Mouse (Mus musculus) ES-Bruce4 (cell line): ENCODE measurements at regions not wholly inside any gene's neighbourhood (a gene's known extent, or its start where the extent isn't known, plus 50 kb on each side); places are given as distances from the start of the nearest gene placed in this dataset.
"Not testable (repeated sequence)": the region's sequence is repeated elsewhere in the genome, so short reads cannot be mapped to it uniquely, and the experiment has no call there.

Source experiments
- H3K27ac ChIP-seq: 2 replicates; pipeline ENCODE4 v1.5.1; 2012; ENCODE audit warnings: low read length, inconsistent platforms; ENCODE audit not compliant: insufficient read depth
- H3K27me3 ChIP-seq: 2 replicates; pipeline ENCODE4 v1.6.1; 2012; ENCODE audit warnings: mild to moderate bottlenecking, low read length, inconsistent platforms; ENCODE audit not compliant: control insufficient read depth, poor library complexity, insufficient read depth, severe bottlenecking
- H3K36me3 ChIP-seq: 2 replicates; pipeline ENCODE4 v1.6.1; 2012; ENCODE audit warnings: inconsistent platforms, mild to moderate bottlenecking, low read length, moderate library complexity; ENCODE audit not compliant: control insufficient read depth, poor library complexity, insufficient read depth, severe bottlenecking
- H3K4me1 ChIP-seq: one replicate; pipeline ENCODE4 v1.8.1; 2011; ENCODE audit warnings: low read length; ENCODE audit not compliant: control insufficient read depth, insufficient read depth
- H3K4me3 ChIP-seq: 2 replicates; pipeline ENCODE4 v1.5.1; 2011; ENCODE audit warnings: low read depth, mild to moderate bottlenecking, low read length
- H3K9ac ChIP-seq: 2 replicates; pipeline ENCODE4 v1.6.1; 2012; ENCODE audit warnings: low read depth, mild to moderate bottlenecking, inconsistent platforms; ENCODE audit not compliant: poor library complexity, severe bottlenecking
- H3K9me3 ChIP-seq: replicated peaks from 2 replicates; pipeline ENCODE4 v1.6.1; 2012; ENCODE audit warnings: mild to moderate bottlenecking, low read length, inconsistent platforms; ENCODE audit not compliant: control insufficient read depth, poor library complexity, insufficient read depth, severe bottlenecking
- CTCF ChIP-seq: IDR thresholded peaks from one replicate; pipeline ENCODE4 v1.8.1; 2011; ENCODE audit warnings: low read depth, low read length
- EP300 ChIP-seq: IDR thresholded peaks from 2 replicates; pipeline ENCODE4 v1.6.1; 2011; ENCODE audit warnings: low read depth, low read length; ENCODE audit not compliant: insufficient read depth
- POLR2A ChIP-seq: IDR thresholded peaks from one replicate; pipeline ENCODE4 v1.8.1; 2011; ENCODE audit warnings: low read length; ENCODE audit not compliant: insufficient read depth

DNA sequence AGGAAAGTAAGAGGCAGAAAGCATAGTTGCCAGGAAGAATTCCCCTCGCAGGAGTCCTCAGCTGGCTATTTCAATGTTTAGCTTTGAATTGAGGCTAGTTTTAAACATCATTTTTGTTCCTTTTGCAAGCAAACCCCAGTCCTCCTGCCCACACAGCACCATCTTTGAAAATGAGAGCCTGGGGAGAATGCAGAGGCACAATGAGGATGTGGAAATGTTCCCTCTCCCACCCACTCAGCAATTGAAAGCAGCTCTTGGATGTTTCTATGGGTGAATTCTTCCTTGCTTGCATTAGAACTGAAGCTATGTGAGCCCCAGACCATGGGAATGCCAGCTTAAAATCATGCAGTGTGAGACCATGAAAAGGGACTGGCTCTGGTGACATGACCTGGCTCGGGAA lies 109.3 kb upstream of the Dpp6 start:
- Histone ChIP-seq H3K27me3 (no peaks in the 10 kb centered on the region), H3K27ac (no peak overlapping the region), H3K9ac (no peak overlapping the region), H3K36me3 (no peaks in the 10 kb centered on the region), H3K9me3 (no peaks in the 10 kb centered on the region), H3K4me3 (no peak overlapping the region), H3K4me1 (peaks cover 4% of the 10 kb centered on the region)
- no peak for TF ChIP-seq POLR2A
- no peak for TF ChIP-seq EP300
- TF ChIP-seq CTCF = no peak

DNA sequence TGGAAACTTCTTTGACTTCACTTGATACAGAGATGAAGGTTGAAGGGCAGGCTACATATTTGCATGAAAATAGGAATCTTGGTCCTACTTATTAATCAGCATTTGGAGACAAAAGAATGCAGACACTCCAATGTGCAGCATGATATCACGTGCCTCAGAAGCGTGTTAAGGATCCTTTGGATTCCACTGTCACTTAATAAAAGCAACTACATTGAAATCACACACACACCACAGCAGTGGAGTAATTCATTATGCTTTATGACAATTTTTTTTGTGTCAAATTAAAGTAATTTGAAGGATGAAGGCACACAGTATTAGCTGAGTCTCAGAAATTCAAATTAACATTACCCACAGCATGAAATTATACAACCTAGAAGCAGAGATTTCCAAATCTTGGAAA lies 92.5 kb upstream of the Dpp6 start:
- TF ChIP-seq CTCF (no peak), POLR2A (no peak), EP300 (no peak)
- H3K9ac ChIP-seq = no peak overlapping the region
- H3K4me3 ChIP-seq = no peak overlapping the region
- no peaks in the 10 kb centered on the region for H3K36me3 ChIP-seq
- no peaks in the 10 kb centered on the region for H3K4me1 ChIP-seq
- H3K27me3 ChIP-seq = no peaks in the 10 kb centered on the region
- H3K27ac ChIP-seq = no peak overlapping the region
- H3K9me3 ChIP-seq = no peaks in the 10 kb centered on the region

DNA sequence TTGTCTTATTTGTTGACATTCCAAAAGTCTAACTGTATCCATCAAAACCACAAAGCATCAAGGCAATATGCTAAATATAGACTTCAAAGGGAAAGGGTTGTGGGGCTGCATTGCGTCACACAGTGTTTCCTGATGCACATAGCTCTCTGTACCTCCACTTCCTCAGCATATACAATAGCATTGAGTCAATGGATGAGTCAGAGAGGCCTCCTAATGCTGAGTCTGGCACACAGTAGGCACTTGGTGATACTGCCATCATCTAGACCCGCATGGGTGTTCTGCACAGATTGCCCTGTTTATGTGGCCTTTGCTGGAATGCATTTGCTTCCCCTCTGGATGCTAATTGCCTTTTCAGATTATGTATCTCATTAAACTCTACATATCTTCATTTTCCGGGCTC lies 91.0 kb upstream of the Dpp6 start:
- Histone ChIP-seq H3K4me1 (no peaks in the 10 kb centered on the region), H3K36me3 (no peaks in the 10 kb centered on the region), H3K9ac (no peak overlapping the region), H3K4me3 (no peak overlapping the region), H3K27me3 (no peaks in the 10 kb centered on the region), H3K27ac (no peak overlapping the region), H3K9me3 (no peaks in the 10 kb centered on the region)
- no peak for TF ChIP-seq CTCF

DNA sequence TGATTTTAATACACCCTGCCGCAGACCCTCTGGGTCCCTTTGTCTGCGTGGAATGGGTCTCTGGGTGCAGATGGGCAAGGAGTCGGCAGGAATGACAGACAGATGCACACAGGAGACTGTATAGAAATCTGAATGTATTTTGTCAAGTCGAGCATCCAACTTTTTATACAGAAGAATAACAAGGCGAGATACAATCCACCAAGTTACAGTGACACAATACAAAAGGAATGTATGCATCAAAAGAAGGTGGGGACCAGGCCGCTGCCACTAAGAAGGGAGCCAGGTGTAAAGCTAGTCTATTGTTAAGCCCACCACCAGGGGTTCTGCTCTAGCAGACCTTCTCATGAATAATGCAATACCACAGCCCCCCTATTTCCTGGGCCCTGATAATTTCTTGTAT lies 65.8 kb upstream of the Dpp6 start:
- not testable (repeated sequence) for H3K36me3 ChIP-seq, H3K9ac ChIP-seq, H3K4me1 ChIP-seq, H3K4me3 ChIP-seq, H3K27me3 ChIP-seq
- H3K9me3 ChIP-seq = peaks cover 24% of the 10 kb centered on the region
- H3K27ac ChIP-seq = peak overlapping the region; percentile 98

DNA sequence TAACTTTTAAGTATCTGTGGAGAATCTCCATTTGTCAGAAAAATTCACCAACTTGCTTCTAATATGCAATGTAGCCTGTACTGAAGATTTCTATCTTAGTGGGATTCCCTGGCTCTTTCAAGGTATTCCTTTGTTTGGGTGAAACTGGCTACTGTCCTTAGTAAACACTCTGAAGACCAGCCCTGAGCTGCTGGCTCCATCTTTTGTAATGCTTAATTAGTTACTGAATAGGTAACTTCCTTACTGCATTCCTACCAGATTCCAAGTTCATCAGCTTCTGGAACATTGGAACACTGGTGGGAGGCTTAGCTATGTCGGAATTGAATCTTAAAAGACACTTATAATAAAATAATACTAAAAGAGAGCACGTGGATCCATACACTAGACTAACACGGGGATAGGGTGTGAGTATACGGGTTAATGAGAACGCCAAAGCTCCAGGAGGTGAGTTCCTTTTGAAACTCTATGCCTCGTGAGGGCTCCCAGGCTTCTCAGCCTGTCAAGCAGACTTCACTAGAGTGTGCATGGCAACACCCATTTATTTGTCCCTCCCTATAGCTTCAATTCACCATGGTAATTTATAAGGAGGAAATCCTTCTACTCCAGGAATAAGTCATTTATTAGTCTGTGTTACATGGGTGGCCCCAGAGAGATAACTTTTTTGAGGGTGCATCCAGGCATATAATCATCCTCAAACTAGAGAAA lies 65.2 kb upstream of the Dpp6 start:
- H3K9ac ChIP-seq, H3K27me3 ChIP-seq, H3K4me3 ChIP-seq, H3K4me1 ChIP-seq, H3K36me3 ChIP-seq: not testable (repeated sequence)
- Histone ChIP-seq H3K9me3 (peaks cover 24% of the 10 kb centered on the region), H3K27ac (peak overlapping the region; percentile 89)

DNA sequence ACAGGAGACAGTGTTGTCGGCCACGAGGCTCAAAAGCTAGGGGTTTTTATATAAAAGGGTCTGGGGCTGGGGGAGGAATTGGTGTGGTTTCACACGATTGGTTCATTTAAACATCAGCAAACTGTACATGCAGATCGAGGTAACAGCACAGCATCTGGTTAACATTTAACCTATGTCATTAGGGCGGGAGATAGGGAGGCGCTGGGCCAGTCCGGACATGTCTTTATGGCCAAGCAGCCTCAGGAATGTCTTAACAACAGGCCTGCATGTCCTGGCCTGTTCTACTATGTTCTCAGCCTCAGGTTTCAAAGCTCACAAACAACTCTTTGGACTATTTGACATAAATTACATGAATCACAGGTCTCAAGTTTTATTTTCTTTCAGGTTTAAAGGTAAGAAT lies 62.9 kb upstream of the Dpp6 start:
- H3K27ac ChIP-seq = peak overlapping the region; percentile 75
- not testable (repeated sequence) for H3K4me3 ChIP-seq, H3K27me3 ChIP-seq, H3K4me1 ChIP-seq, H3K9ac ChIP-seq, H3K36me3 ChIP-seq
- peaks cover 24% of the 10 kb centered on the region for H3K9me3 ChIP-seq
